Mouse (Mus musculus): ENCODE measurements around the gene Pir.

DNA sequence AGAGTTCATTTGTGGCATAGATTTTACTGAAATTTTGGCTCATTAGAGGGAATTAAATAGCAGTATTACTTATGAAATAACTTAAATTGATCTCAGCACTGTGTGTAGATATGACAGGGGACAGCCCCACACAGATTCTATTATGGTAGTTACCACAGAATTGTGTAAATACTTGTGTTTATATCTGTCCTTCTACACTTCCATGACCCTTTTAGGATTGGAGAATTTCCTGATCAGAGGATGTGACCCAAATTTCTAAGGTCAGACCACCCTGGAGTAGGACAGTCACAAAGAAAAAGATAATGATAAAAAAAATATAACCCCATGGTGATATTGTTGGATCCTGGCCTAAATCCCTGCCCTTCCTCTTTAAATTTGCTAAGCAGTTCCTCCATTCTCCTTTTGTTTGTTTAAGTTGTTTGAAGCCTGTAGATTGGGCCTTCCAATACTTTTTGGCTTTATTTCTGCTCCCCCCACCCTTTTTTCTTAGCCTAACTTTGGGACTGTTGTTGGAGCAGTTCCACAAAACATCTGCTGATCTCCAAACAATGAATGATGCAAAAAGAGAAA lies 136.0 kb downstream of the Pir start:
- TF ChIP-seq CTCF (IDR thresholded peaks at IDR 0.05; ENCODE audit: low read depth) (no peak), EP300 (IDR thresholded peaks at IDR 0.05; ENCODE audit: low read depth) (no peak)
